Mouse (Mus musculus) heart, adult 2 months (tissue): Measurements from ENCODE around the gene Chd3.

Experiments
- CTCF ChIP-seq: fragments of 200-600 bp; IDR thresholded peaks from 2 replicates; pipeline ENCODE4 v1.8.1; 2022; ENCODE audit warnings: antibody characterized with exemption, mild to moderate bottlenecking, moderate library complexity
- EP300 ChIP-seq: fragments of 200-500 bp; IDR thresholded peaks from 2 replicates; pipeline ENCODE4 v1.6.1; 2011; ENCODE audit warnings: low read depth, low read length, control low read depth; ENCODE audit not compliant: insufficient read depth
- POLR2A ChIP-seq: fragments of 200-500 bp; IDR thresholded peaks from 2 replicates; pipeline ENCODE4 v1.6.1; 2011; ENCODE audit warnings: mild to moderate bottlenecking, low read depth, low read length, control low read depth; ENCODE audit not compliant: insufficient read depth

DNA sequence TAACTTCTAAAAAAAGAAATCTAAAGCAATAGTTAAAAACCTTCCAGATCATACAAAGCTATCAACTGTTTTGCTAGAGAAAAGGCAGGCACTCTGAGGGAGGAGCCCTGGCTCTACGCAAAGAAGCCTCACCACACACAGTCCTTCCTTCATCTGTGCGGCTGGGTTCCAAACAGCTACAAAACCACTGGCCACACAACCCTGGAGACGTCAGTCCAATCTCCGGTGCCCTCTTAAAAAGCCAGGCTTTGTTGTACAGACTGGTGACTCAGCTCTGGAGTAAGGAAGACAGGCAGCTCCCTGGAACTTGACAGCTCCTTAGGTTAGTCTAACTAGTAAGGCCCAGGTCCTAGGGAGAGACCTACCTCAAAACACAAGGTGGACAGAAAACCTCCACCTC, 6.4 kb upstream of the Chd3 start:
- no peak for TF ChIP-seq CTCF
- no peak for TF ChIP-seq POLR2A
- no peak for TF ChIP-seq EP300
